Mouse (Mus musculus) myocyte (in vitro differentiated cells): ENCODE results near the gene Slc2a3.

Experiments
- CEBPB ChIP-seq: IDR thresholded peaks from 2 replicates; pipeline ENCODE4 v1.6.1; 2011; ENCODE audit warnings: mild to moderate bottlenecking, moderate library complexity; ENCODE audit not compliant: poor library complexity, insufficient read depth, severe bottlenecking
- E2F4 ChIP-seq: IDR thresholded peaks from one replicate; pipeline ENCODE4 v1.6.1; 2011; ENCODE audit warnings: mild to moderate bottlenecking, control low read depth, moderate library complexity; ENCODE audit not compliant: insufficient read depth
- MAX ChIP-seq: IDR thresholded peaks from one replicate; pipeline ENCODE4 v1.6.1; 2011; ENCODE audit warnings: low read depth, mild to moderate bottlenecking, control low read depth
- MYOD1 ChIP-seq, 3 experiments: IDR thresholded peaks; one replicate each; pipeline ENCODE4 v1.6.1; 2011; ENCODE audit warnings: control low read depth in 2 of 3, low read depth in 2 of 3, mild to moderate bottlenecking in 2 of 3, moderate library complexity in 1 of 3; ENCODE audit not compliant: insufficient read length in 2 of 3, control insufficient read depth in 1 of 3
- MYOG ChIP-seq, 3 experiments: IDR thresholded peaks; one replicate each; pipeline ENCODE4 v1.6.1; 2011; ENCODE audit warnings: control low read depth in 2 of 3, low read depth in 2 of 3, mild to moderate bottlenecking in 2 of 3; ENCODE audit not compliant: insufficient read length in 2 of 3, control insufficient read depth in 1 of 3, insufficient read depth in 1 of 3
- POLR2A ChIP-seq: IDR thresholded peaks from one replicate; pipeline ENCODE4 v1.6.1; 2011; ENCODE audit warnings: low read depth, mild to moderate bottlenecking, control low read depth, moderate library complexity; ENCODE audit not compliant: insufficient read length
- POLR2AphosphoS2 ChIP-seq: IDR thresholded peaks from one replicate; pipeline ENCODE4 v1.6.1; 2011; ENCODE audit warnings: low read depth, control low read depth; ENCODE audit not compliant: insufficient read length
- REST ChIP-seq: IDR thresholded peaks from one replicate; pipeline ENCODE4 v1.6.1; 2011; ENCODE audit warnings: mild to moderate bottlenecking, control low read depth, moderate library complexity; ENCODE audit not compliant: insufficient read depth, insufficient read length
- SRF ChIP-seq: IDR thresholded peaks from one replicate; pipeline ENCODE4 v1.6.1; 2011; ENCODE audit warnings: low read depth; ENCODE audit not compliant: control insufficient read depth, insufficient read length
- TCF12 ChIP-seq: IDR thresholded peaks from one replicate; pipeline ENCODE4 v1.6.1; 2011; ENCODE audit warnings: mild to moderate bottlenecking, control low read depth; ENCODE audit not compliant: poor library complexity, insufficient read depth, severe bottlenecking
- USF1 ChIP-seq: IDR thresholded peaks from one replicate; pipeline ENCODE4 v1.6.1; 2011; ENCODE audit warnings: low read depth, mild to moderate bottlenecking, control low read depth, moderate library complexity

DNA sequence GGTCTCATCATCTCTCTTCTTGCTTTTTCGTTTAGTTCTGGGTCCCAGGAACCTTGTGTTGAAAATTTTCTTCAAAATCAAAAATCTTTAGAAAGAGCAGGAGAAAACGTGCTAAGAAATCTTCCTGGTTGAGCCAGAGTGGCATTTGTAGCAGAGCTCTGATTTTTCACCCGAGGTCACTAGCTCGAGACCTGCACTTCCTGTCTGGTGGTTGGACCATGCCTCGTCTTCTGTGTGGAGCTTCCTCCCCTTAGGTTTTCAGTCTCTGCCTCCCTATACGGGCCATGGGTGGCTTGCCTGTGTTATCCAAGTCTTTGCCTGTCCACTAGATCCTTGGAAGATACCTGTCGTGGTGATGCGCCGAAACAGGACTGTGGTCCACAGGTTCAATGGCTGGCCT lies 20.4 kb upstream of the Slc2a3 start:
- TF ChIP-seq TCF12 (no peak), MYOG (IDR thresholded peaks at IDR 0.05; ENCODE audit: control insufficient read depth in 1 of 3, insufficient read depth in 1 of 3, insufficient read length in 2 of 3, low read depth in 2 of 3) (no peak), POLR2A (no peak), POLR2AphosphoS2 (no peak), USF1 (no peak), REST (no peak), CEBPB (no peak), E2F4 (no peak), MYOD1 (IDR thresholded peaks at IDR 0.05; ENCODE audit: control insufficient read depth in 1 of 3, insufficient read length in 2 of 3, low read depth in 2 of 3) (no peak), SRF (no peak), MAX (no peak)
